Mouse (Mus musculus) MN1 (cell line): ENCODE data around the gene Fmo2.

Experiments used
- DNase-seq: peaks from one replicate; pipeline ENCODE4 v3.0.0-alpha.2; 2016; ENCODE audit warnings: low spot score

Fmo2 gene

DNA sequence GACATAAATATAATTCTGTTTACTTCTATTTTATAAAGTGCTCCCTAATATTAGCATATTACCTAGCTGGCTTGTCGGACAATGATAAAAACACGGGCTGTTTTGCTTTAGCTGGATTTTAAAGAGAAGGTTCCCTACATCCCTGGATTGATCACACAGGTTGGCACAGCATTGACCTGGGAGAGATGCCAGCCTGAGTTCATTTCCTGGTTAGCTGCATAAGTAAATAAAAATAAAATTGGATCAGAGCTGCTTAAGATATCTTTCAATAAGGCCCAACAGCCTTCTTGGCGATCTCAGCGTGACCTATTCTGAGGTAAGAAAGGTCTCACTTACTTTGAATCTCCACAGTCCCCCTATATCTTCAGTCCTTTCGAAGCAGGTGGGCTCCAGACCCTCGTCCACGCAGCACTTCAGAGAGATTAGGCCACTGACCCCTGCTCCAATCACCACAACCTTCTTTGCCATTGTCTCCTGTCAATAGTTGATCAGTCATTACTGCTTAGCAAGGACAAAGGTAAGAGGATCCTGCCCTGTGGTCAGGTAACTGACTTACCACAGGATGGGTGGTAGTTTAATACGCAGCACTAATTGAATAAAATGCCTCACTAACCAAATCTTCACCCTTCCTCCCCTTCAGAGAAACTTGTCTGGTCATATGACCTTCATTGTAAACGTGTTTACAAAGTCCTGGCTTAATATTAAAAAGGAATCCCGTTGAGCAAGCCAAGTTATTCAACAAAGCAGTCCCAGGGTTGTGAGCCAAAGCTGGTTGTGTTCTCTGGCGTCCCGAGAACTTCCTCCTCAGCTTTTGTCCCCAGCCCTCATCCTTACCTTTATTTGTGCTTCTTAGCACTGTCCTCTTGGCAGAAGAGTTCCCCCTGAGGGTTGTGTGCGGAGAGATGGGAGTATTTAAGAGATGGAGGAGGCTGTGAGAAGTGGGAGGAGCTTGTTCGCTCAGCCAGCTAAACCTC, at the start of gene Fmo2:
Gene Fmo2 (minus strand): TSS at position 889 of the 974 bp plus-strand sequence.
- no peak for DNase-seq

DNA sequence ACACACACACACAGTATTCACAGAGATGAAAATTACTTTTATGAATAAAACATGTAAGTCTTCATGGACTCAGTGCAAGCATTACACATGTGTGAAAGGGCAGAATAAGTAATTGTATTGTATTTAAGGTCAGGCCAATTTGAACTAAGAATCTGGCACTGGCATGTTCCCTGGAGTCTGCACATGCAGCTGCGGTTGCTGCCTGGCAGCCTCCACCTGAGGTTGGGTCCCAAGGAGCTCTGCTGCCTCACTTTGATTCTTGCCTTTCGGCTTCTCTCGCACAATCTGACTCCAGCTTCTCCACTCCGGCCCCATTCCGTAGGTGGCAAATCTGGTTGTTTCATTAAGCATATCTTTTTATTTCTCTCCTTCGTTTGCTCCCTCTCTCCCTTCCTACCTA, 49.4 kb upstream of the Fmo2 start:
- no peak for DNase-seq

DNA sequence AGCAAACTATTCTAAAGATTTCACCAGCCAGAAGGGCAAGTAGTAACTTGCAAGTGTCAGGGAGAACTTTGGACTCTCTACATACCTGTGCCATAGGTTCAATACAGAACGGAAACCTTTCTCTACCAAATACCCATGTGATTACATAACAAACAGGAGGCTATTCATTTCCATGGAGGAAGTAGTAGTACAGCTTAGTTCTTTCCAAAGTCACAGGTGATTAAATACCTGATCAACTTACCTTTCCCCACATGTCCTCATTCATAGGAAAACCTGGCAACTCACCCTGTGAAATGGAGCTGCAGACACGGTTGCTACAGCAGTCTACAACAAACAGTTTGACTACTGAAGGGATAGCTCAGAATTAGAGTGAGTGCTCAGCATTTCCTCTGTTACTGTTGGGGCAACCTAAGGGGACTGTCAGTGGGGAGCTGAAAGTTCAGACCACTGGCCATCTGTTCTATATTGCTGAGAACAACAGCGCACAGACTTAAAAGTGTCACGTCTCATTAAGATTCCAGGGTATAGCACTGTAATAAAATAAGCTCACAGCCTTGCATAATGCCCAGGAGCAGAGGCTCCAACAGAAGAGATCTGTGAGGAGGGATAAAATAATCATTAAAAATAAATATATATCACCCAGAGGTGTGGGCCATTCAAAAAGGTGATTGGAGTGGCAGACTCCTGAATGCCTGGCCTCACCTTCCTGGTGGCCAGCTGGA, 48.5 kb upstream of the Fmo2 start:
- no peak for DNase-seq

DNA sequence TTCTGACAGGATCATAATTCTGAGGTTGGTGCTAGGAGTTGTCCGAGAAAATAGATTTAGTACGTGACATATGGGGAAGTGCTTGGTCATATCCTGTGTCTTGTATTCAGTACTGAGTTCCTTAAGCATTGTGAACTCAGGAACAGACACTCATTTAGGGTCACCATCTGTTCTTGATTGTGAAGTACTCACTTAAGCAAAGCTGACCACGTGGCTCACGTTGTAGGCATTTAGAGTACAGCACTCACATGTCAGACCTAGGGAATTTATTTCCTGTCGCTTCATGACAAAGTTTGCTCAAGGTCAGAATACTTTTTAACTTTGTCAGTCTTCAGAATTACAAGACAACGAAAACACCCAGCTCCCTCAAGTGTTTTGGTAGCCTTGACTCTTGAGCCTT, 45.2 kb upstream of the Fmo2 start:
- no peak for DNase-seq

DNA sequence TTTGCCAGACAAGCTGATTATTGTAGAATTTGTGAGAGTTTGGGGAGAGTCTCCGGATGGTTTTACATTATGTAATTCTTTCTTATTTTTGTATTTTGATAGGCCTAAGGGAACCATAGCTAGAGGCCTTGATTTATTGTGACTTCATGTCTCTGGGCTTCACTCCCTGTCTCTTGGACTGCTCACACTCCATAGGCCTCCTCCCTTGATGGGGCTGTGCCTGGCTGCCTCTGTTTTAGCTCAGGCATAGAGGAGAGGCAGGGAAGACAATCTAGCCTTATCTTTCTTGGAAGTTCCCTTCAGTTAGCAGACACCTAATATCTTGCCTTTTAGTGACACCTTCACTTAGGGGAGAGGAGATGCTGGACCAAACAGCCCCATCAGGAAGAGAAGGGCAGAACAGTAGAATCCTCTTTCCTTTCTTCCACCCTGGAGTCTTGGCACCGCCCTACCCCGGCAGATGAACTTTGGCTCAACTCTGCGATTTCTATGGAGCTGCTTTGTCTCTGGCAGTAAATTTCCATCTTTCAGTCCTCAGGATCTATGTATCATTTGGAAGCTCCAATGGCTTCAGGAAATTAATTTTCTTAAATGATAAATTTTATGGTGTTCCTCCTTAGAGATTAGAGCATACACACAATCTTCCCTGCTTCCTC, 40.3 kb upstream of the Fmo2 start:
- no peak for DNase-seq

DNA sequence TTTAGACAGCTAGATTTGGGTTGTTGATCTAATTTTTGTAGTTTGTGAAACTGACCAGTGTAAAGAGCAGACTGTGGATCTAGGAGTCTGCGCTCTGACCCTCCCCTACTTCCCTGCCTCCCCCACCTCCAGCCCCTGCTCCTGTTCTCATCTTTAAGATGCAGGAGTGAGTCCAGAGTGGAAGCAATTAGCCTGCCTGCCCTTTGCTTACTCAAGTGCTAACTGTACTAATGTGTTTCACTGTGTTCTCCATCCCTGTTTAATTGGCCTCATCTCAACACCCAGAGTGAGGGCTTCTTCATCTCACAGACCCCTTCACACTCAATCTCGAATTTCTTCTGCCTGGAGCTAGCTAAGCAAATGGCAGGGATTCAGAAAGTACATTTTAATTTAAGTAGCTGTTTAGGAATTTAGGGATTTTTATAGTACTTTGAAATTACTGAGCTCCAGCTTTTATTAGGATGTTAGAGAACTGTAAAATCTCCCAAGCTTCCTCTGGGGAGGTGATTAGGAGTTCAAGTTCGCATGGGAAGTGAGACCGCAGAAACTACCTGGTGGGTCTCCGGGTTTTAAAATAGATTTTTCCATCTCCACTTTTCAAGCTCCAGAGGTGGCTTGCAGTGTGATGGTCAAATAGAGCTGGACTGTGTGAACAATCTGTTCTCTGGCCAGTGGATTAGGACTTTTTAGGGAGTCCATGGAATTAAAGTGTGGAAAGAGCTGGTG, 39.6 kb upstream of the Fmo2 start:
- DNase-seq = no peak

DNA sequence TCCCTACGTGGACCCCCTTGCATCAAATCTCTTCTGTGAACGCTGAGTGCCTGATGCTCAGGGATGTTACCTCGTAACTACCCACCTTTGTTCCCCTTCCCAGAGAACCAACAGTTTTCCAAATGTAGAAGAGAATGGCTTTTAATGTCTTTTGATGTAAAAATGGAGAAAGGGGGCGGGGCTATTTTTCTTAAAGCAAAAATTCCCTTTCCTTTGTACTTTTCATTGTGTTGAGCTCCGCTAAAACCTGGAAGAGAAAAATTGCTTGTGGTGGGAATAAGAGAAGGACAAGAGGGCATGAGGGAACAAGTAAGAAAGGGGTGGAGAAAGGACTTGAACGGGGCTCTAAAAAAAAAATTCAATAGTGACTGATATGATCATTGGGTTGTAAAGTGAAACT, 38.9 kb upstream of the Fmo2 start, which contains the start of gene Fmo6:
Gene Fmo6 (minus strand): TSS at position 101 of the 400 bp plus-strand sequence.
- no peak for DNase-seq

DNA sequence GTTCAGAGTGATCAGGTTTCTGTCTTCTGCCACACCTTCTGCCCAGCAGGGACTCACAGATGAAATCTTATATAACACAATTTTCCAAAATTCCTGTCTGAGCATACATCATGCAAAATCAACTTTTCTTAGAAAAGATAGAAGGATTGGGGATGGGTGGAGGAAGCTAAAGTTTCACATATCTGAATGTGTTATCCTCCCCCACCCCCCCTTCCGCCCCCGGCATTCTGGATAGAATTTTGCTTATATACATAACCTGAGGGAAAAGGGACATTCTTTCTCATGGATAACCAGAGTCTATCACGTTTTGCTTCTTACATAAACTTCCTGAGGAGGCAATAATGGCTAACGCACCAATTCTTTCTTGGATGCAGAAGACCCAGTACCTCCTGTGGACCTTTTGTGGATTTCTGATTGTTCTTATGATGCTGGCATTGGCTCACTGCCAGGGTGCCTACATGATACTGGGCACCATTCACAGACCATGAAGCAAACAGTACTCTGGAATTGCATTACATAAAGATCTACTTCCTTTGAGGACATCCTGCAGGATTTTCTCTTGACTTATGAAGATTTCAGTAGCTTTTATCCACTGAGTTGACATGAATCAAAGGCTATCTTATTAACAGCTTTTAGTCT, 36.0 kb upstream of the Fmo2 start:
- no peak for DNase-seq

DNA sequence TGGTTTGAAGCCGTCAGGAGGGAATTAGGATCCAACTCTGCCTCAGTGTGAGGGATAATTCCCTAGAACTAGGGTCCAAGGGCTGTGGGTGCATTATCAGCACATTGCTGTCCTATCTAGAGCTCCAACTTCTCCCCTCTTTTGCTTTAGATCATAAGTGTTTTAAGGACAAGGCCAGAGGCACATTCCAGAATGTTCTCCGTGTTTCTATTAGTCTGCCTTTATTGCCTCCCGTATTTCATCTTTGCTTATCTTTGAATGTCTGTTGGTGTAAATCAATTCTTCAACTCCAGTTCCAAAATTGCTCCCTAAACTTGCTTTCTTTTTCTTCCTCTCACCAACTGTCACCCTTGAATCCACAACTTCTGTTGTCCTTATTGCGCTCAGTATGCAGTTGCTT, 33.9 kb upstream of the Fmo2 start:
- DNase-seq = no peak

DNA sequence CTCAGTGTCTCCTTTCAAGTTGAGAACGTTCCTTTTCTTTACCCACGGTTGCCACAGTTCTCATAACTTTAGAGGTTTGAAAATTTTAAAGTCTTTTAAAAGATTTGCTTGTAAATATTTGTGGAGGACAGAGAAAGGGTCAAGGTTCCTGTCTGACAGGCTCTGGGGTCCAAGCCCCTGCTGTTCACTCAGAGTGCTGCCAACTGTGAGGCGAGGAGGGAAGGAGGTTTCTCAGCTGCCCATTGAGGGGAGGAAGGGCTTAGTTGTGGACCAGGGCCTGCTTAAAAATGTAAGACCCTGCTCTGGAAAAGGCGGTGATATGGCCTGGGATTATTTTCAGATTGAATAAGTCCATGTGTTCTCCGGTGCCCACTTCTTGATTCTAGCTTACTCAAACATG, 33.4 kb upstream of the Fmo2 start:
- no peak for DNase-seq

DNA sequence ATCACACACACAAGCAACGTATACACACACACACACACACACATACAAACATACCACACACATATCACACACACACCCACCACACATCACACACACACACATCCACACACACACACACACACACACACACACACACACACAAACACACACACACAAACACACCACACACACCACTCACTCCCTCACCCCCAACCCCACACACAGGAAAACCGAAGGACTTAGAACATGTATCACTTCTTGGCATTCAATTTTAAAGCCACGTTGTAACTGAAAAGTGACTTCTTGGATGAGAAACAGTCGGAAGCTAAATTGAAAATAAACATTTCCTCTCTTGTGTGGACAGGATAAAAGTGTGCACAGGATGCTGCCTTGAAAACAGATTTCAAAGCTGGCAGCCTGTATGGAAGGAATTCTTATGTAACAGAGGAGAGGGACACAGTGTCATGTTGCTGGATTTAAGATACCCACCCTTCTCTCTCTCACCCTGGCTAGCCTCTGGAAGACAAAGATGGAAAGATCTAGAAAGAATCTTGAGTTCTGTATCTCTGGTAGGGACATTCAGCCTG, 32.9 kb upstream of the Fmo2 start:
- no peak for DNase-seq

DNA sequence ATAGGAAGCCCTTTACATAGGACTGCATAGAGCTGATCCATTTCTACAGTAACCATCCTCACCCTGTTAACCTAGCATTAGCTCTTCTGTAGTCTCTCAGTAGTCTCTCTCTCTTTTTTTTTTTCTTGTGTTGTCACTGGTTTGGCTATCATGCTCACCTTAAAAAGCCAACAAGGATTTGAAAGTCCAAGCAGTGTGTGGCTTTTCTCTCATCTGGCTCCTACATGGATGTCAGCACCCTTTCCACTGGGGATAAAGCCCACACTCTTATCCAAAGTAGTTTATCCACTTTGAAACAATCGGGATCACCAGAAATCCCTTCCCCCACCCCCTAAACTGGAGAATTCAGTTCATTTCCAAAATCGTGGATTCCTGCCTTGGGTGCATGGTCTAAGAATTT, 32.1 kb upstream of the Fmo2 start:
- DNase-seq = no peak

DNA sequence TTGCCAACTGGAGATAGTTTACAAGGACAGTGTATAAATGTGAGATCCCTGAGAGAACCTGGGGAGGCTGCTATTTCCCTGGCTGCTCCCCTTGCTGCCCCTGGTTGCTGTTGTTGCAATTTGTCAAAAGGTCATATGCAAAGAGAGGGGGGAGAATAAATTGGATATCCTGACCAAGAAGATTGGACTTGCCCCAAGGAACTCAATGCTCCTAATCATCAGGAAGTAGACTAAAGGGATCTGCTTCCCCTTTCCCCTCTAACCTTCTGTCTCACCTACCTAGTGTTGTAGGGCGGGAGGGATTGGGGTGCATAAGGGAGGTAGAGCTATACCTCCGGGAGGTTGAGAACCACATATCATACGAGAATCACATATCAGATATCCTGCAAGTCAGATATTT, 30.6 kb upstream of the Fmo2 start:
- DNase-seq = no peak

DNA sequence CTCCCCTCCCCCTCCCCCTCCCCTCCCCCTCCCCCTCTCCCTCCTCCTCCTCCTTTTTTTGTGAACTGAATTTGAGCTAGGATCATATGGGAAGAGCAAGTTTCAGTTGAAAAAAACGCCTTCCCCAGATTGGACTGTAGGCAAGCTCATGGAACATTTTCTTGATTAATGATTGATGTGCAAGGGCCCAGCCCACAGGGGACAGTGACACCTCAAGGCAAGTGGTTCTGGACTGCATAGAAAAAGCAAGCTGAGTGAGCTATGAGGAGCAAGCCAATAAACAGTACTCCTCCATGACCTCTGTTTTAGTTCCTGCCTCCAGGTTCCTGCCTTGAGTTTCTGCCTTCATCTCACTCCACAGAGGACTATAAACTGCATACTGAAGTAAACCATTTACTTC, 26.6 kb upstream of the Fmo2 start:
- DNase-seq = no peak

DNA sequence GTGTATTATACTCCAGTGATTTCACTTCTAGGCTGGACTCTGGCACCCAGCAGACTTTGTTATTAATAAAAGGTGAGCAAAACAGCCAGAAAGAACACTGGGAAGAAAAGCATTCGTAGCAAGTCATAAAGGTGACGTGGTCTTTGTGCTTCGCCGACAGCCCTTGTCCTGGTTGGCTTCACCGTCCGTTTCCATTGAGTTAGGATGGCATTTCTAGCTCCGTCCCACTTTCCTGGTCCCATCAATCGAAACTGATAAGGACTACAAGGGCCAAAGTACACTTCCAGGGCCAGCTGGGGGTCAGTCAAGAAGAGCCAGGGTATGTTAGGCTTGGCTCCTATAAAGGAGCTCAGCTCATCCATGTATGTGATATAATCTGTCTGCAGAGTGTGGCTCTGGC, 18.1 kb upstream of the Fmo2 start:
- DNase-seq = no peak

DNA sequence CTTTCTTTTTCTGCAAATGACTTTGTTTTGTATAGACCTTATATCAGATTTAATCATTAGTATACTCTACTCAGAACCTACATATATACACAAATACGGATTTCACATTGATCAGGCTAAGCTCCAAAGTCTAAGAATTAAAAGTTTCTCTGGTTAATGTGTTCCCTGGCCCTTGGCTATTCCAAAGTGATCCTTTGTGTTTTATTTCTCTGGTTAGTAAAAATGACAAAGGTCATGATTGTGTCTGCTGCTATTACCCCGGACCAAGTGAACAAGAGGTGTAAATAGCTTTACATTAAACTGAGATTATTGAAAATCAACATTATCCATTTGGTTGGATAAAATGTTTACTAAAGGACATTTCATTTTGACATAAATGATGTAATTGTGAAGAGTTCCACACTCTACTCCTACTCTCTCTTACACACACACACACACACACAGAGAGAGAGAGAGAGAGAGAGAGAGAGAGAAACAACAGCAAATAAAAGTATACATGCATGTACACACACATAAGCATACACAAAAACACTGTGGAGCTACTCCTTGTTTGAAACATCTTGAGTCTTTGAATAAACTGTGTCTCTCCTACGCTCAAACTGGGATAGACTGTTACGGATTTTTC, 16.5 kb upstream of the Fmo2 start:
- DNase-seq = no peak

DNA sequence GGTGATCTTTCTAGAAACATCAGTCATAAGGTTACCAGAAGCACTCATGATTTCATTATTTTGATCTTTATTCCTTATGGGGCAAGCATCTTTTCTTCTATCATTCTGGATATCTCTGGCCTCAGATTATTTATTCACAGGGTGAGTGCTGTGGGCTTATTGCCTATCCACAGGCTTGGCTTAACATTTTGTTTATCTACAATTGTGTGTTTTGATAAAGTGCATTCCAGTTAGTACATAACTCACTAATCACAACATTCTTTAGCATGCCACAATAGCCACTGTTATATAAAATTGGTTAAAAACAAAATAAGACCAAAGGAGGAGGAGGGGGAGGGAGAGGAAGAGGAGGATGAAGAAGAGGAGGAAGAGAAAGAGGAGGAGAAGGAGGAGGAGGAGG, 13.6 kb upstream of the Fmo2 start:
- no peak for DNase-seq

DNA sequence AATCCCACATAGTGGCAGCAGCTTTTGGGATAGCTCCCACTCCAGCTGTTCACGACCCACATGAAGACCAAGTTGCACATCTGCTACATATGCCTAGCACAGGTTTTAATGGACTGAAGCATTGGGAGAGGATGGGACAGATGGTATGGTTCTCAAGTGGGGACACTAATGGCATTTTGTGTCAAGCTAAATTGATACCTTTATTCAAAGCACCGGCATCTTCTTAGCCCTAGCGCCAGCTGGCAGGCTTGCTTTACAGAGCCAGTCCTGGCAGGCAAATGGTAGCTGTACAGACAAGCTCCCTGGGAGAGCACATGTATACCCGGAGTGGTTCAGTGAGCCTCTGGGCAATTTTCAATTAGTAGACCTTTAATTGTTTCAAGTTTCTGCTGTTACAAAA, 3.4 kb upstream of the Fmo2 start:
- DNase-seq = no peak

DNA sequence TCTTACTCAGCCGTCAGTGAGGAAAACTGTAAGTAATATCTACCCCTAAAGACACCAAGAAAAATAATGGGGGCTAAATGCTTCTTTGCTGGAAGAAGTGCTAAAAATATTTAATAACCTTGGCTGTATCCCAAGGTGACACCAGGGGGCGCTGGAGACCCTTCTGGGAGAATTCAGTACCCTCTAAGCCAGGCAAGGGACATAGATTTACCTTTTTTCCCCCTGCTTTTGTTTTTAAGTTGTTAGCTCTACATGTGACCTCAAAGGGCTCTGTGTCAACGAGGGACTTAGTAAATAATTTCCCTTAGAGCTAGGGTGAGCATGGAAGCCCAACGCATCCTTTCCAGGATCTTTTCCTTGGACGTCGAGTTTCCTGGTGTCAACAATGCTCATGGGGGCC, 2.6 kb downstream of the Fmo2 start:
- DNase-seq = peak; percentile 35

DNA sequence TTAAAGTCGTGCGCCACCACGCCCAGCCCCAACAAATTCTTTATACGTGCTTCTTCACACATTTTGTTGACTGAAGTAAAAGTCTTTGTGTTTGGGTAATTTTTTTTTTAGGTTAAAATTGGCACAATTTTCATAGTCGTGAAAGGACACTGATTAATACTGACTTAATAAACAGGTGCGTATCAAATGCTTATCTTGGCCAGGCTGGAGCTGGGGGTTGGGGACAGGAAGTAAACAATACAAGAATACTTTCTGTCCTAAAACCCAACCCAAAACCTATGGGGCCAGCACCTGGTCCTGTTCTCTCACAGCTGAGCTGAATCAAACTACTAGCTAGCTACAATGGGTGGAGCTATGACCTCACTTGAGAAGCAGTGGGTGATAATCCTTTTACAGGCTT, 5.5 kb downstream of the Fmo2 start:
- DNase-seq = no peak

DNA sequence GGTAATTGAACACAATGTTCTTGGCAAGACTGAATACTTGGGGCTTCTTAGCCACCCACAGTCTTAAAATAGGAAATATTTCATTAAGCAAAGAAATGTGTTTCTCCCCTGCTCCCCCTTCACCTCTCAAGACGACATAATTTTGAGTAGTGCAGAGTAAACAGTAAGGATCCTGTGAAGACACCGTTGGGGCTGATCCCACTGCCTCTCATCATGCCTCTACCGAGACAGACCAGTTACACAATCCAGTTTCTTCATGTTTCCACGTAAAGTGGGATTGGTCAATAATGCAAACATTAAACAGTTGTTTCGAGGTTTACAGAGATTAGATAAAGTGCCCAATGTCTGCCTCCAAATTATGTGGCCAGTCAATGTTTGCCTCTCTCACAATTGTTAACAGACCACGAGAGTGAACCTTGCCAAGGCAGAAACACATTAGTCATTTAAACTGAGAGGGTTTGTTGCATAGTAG, 6.5 kb downstream of the Fmo2 start:
- no peak for DNase-seq
